Mouse (Mus musculus) cortical plate, adult 2 months (tissue): ENCODE data around the gene Pik3r2. TPM values are rescaled to one million over a fixed set of nuclear protein-coding genes. Genes with fewer than 3 reads are reported as not detected.

Experiments
- H3K27ac ChIP-seq: fragments of 200-500 bp; 2 replicates; pipeline ENCODE4 v1.5.1; 2012; ENCODE audit warnings: low read length, control low read depth, inconsistent platforms; ENCODE audit not compliant: insufficient read depth
- H3K4me1 ChIP-seq: fragments of 200-500 bp; 2 replicates; pipeline ENCODE4 v1.6.1; 2011; ENCODE audit warnings: low read length; ENCODE audit not compliant: control insufficient read depth, insufficient read depth
- H3K4me3 ChIP-seq: fragments of 200-500 bp; 2 replicates; pipeline ENCODE4 v1.5.1; 2011; ENCODE audit warnings: mild to moderate bottlenecking, low read length, control low read depth; ENCODE audit not compliant: insufficient read depth
- CTCF ChIP-seq: fragments of 200-500 bp; IDR thresholded peaks from 2 replicates; pipeline ENCODE4 v1.5.1; 2011; ENCODE audit warnings: mild to moderate bottlenecking, control low read depth, low read length; ENCODE audit not compliant: insufficient read depth; ENCODE audit errors: extremely low read depth
- POLR2A ChIP-seq: fragments of 200-500 bp; IDR thresholded peaks from 2 replicates; pipeline ENCODE4 v1.6.1; 2011; ENCODE audit warnings: mild to moderate bottlenecking, low read length, control low read depth; ENCODE audit not compliant: insufficient read depth; ENCODE audit errors: extremely low read depth
- polyA plus RNA-seq: library from polyadenylated mRNA; depleted of rRNA; stranded (reverse); fragments of >200 nt; gene quantifications from 2 replicates; pipeline ENCODE4 v1.2.3, GENCODE M21; 2012

Gene Pik3r2
- polyA plus RNA-seq, 1 experiment = 177 TPM

GRCm38 (mm10) chr8:70737705-70738104 lies 38.8 kb downstream of the Pik3r2 start:
- no peak overlapping the region for H3K4me3 ChIP-seq
- H3K4me1 ChIP-seq = no peaks in the 10 kb centered on the region
- H3K27ac ChIP-seq = no peak overlapping the region
- TF ChIP-seq POLR2A (no peak), CTCF (no peak)

GRCm38 (mm10) chr8:70730956-70731355 lies 45.6 kb downstream of the Pik3r2 start:
- TF ChIP-seq CTCF = no peak
- no peak for TF ChIP-seq POLR2A
- Histone ChIP-seq H3K27ac (no peak overlapping the region), H3K4me3 (no peak overlapping the region)

DNA sequence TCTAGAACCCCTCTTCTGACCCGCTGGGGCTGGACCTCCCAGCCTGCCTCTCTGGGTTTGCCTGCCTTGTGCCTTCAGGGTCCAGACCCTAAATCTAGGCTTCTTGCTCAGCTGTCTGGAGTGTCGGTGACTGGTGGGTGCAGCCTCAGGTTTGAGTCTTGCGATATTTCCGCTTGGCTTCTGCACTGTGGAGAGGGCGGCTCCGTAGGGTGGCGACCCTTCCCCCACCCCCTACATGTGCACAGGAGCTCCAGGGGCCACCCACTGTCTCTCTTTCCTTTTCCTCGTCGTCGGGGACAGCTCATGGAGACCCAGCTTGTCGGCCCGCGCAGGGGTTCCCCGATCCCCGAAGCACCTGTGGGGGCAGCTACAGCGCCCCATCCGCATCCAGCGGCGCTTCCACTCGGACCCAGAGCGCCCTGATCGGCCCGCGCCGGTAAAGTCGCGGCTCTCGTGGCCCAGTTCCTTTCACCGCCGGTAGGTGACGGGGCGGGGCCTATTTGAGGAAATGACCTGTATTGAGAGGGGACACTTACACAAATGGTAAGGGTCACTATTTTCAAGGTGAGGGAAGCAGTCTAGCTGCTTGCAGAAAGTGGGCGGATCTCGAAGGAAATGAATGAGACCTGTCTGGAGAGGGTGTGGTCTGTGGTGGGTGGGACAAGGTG lies 46.6 kb downstream of the Pik3r2 start:
- H3K27ac ChIP-seq = no peak overlapping the region
- TF ChIP-seq POLR2A (no peak), CTCF (no peak)
- H3K4me3 ChIP-seq = no peak overlapping the region
- no peaks in the 10 kb centered on the region for H3K4me1 ChIP-seq

More at GRCm38 (mm10) chr8:70730956-70731355, 45.6 kb downstream of the Pik3r2 start:
- no peaks in the 10 kb centered on the region for H3K4me1 ChIP-seq

DNA sequence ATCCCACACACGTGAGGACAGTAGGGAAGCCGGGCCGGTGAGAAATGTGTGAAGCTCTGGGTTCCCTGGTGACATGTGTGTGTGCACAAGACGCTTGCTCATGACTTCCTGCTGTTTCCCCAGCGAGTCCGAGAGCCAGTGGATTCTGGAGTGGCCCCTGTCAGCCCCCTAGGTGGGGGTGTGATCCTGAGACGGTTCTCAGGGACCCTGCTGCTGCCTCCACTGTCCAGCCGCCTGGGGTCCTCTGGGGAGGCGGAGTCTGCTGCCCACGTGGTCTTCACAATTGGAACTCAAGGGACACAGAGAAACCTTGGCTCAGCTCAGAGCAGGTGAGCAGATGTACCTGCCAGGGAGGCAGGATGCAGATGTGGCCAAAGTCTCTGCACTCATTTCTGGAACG lies 49.8 kb downstream of the Pik3r2 start:
- H3K4me1 ChIP-seq = no peaks in the 10 kb centered on the region
- H3K27ac ChIP-seq = no peak overlapping the region

GRCm38 (mm10) chr8:70725792-70726447 lies 50.6 kb downstream of the Pik3r2 start:
- H3K27ac ChIP-seq = no peak overlapping the region
- H3K4me3 ChIP-seq = no peak overlapping the region
- no peak for TF ChIP-seq POLR2A
- TF ChIP-seq CTCF = no peak
- H3K4me1 ChIP-seq = no peaks in the 10 kb centered on the region

More for the DNA sequence above, 49.8 kb downstream of the Pik3r2 start:
- no peak overlapping the region for H3K4me3 ChIP-seq
- TF ChIP-seq CTCF (no peak), POLR2A (no peak)

DNA sequence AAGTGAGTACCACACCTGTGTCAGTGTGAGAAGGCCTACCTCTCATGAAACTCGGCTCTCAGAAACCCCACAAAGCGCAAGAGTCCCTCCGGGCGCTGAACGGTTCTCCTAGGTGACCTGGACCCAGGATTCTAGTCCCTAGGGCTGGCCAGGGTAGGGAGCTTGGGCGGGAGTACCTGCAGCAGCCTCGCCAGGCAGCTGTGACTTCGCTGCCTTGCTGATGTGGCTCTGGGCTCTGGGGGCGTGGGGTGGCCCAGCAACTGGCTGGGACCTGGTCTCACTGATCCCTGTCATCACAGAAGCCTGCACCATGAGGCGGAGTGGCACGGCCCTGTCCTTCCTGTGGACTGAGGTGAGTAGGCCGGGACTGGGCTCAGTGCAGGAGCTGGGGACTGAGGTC lies 52.3 kb downstream of the Pik3r2 start:
- H3K4me1 ChIP-seq = no peaks in the 10 kb centered on the region
- H3K4me3 ChIP-seq = no peak overlapping the region
- TF ChIP-seq POLR2A = no peak
- no peak for TF ChIP-seq CTCF
- no peak overlapping the region for H3K27ac ChIP-seq

DNA sequence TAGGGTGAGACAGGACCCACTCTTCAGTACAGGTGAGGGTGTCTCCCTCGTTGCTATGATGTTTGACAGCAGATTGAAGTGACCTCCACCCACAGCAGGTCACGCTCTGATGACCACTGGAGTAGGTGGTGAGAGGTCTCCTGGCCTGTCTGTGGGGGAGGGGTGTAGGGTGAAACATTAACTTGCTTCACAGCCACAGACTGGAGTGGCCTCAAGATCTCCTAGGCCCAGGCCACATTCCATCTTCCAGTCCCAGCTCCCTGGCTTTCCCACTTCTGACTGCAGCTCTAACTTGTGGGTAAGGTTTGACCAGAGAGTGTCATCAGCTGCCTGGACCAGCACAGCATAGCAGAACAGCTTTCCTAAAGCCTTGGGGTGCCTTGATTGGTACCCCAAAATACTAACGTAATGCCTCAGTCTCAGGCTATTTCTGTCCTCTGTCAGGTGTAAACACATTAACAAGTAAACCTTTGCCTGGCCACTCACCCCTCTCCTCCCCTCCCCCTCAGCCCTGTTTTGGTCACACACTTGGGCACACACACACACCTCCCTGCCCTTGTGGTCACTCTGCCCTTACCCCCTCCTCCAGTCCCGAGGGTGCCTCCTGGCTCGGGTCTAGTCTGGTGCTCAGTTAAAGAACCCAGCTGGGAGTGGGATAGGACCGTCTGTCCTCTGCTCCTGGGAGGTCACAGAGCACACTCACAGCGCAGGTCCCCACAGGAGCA lies 52.9 kb downstream of the Pik3r2 start, which contains the start of gene Pde4c:
Pde4c (plus strand) TSS at position 235 of the 725 bp plus-strand sequence.
- Histone ChIP-seq H3K4me3 (no peak within 1 kb of the TSS), H3K27ac (no peak within 1 kb of the TSS), H3K4me1 (no peaks in the 10 kb centered on the region)
- TF ChIP-seq POLR2A = no peak
- no peak for TF ChIP-seq CTCF

DNA sequence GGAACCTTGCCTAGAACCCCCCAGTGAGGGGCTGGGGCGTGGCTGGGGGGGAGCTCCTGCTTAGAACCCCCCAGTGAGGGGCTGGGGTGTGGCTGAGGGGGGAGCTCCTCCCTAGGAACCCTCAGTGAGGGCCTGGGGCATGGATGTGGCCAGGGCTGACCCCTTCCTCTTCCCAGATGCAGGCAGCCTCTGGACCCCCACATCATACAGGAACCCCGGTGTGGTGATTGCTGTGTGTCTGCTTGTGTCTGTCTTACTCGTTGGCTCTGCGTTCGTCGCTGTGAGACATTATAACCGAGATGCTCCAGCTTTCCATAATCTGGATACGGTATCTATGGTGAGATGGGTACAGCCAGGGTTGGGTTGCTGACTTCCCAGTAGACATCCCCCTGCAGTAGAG lies 54.9 kb downstream of the Pik3r2 start:
- no peak overlapping the region for H3K4me3 ChIP-seq
- H3K4me1 ChIP-seq = no peaks in the 10 kb centered on the region
- H3K27ac ChIP-seq = no peak overlapping the region
- TF ChIP-seq CTCF (no peak), POLR2A (no peak)

- Histone ChIP-seq H3K27ac (no peak overlapping the region), H3K4me1 (no peaks in the 10 kb centered on the region), H3K4me3 (no peak overlapping the region)
- TF ChIP-seq CTCF (peak; percentile 92), POLR2A (no peak)
Observed at GRCm38 (mm10) chr8:70720739-70721138, 55.8 kb downstream of the Pik3r2 start.

GRCm38 (mm10) chr8:70719796-70720270 lies 56.7 kb downstream of the Pik3r2 start:
- TF ChIP-seq POLR2A = no peak
- TF ChIP-seq CTCF = no peak
- H3K4me1 ChIP-seq = no peaks in the 10 kb centered on the region
- no peak overlapping the region for H3K4me3 ChIP-seq

More at GRCm38 (mm10) chr8:70719796-70720270, 56.7 kb downstream of the Pik3r2 start:
- H3K27ac ChIP-seq = no peak overlapping the region
